Mouse (Mus musculus) E14TG2a.4 (cell line): Measurements from ENCODE around the gene Slc5a8.

Source experiments
- CTCF ChIP-seq: conservative IDR thresholded peaks from 2 replicates; pipeline ENCODE4 v1.5.1; 2014; ENCODE audit warnings: low read length
- POU5F1 ChIP-seq: IDR thresholded peaks from 2 replicates; pipeline ENCODE4 v1.6.1; 2014; ENCODE audit warnings: low read length, borderline replicate concordance

GRCm38 (mm10) chr10:88949649-88950296, 64.0 kb downstream of the Slc5a8 start:
- TF ChIP-seq CTCF (no peak), POU5F1 (no peak)
